Mouse (Mus musculus): ENCODE data around the gene Cenps.

DNA sequence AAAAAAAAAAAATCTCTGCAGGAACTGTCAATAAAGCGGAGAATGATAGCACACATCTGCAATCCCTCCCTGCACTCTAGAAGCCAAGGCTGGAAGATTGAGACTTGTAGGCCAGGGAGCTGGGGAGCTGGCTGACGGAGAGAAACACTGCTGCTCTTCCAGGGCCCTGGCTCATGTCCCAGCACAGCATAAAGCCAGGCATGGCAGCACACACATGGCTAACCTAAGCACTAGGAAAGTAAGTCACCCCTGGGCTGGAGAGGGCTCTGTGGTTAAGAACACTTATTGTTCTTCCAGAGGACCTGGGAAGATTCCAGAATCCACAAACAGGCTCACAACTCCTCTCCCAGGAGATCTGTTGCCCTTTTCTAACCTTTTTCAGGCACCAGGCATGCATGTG lies 35.2 kb upstream of the Cenps start:
- TF ChIP-seq NANOG (IDR thresholded peaks at IDR 0.05; ENCODE audit: borderline replicate concordance, low read length) (no peak), CTCF (conservative IDR thresholded peaks at IDR 0.05; ENCODE audit: low read length) (no peak), POU5F1 (IDR thresholded peaks at IDR 0.05; ENCODE audit: borderline replicate concordance, low read length) (no peak)

Data from E14TG2a.4 (cell line).